Mouse (Mus musculus) layer of hippocampus, adult 6 months (tissue): ENCODE data around the gene Pdcl. TPM values are rescaled to one million over a fixed set of nuclear protein-coding genes. Genes with fewer than 3 reads are reported as not detected.

Experiments used
- long read RNA-seq, 2 experiments: library from polyadenylated mRNA; unstranded; transcript quantifications; one replicate each; pipeline ENCODE4 v2.0.0; 2019 to 2020
- polyA plus RNA-seq: library from polyadenylated mRNA; unstranded; fragments of <200 nt; fragmentation: Nextera tagmentation; gene quantifications from 2 replicates; pipeline ENCODE4 v1.2.3, GENCODE M21; 2021

Pdcl gene
- 14.1 and 17.3 TPM in 2 replicates for polyA plus RNA-seq
- long read RNA-seq, experiment 1, transcript Pdcl-201 (4 exons, 2,858 nt), result major isoform, 25 of 42 reads
- long read RNA-seq, experiment 1, partial matches to known transcripts, result 2 of 42 reads
- long read RNA-seq, experiment 1, other reads (novel, unspliced or antisense), result 9 of 42 reads
- long read RNA-seq, experiment 2, transcript Pdcl-204 (5 exons, 685 nt), result minor isoform, 6 of 164 reads
- long read RNA-seq, experiment 2, transcript Pdcl-202 (4 exons, 3,056 nt), result minor isoform, 9 of 164 reads
- long read RNA-seq, experiment 2, transcript Pdcl-201 (4 exons, 2,858 nt), result major isoform, 140 of 164 reads
- long read RNA-seq, experiment 2, partial matches to known transcripts, result 2 of 164 reads
- long read RNA-seq, experiment 2, other reads (novel, unspliced or antisense), result 6 of 164 reads

GRCm38 (mm10) chr2:37358633-37359540 lies at the start of gene Pdcl:
TSS of gene Pdcl (minus strand) at chr2:37359332.

GRCm38 (mm10) chr2:37326215-37326614 lies 32.9 kb downstream of the Pdcl start, which contains the start of gene Olfr368:
TSS of gene Olfr368 (plus strand) at chr2:37326515.

Other genes with a start within 250 kb of the Pdcl start
- not detected in 2 replicates for gene Olfr362, start 241.4 kb downstream of the Pdcl start, polyA plus RNA-seq
- gene Olfr364-ps1, start 220.0 kb downstream of the Pdcl start, polyA plus RNA-seq, result not detected in 2 replicates
- gene Olfr365, start 171.1 kb downstream of the Pdcl start, polyA plus RNA-seq, result not detected in 2 replicates
- not detected in 2 replicates for gene Olfr366, start 147.8 kb downstream of the Pdcl start, polyA plus RNA-seq
- gene Olfr368, start 32.8 kb downstream of the Pdcl start, polyA plus RNA-seq, result not detected in 2 replicates
- 7.4 and 8.0 TPM in 2 replicates for gene Rc3h2, start 63.6 kb upstream of the Pdcl start, polyA plus RNA-seq
- gene Zbtb26, start 83.8 kb upstream of the Pdcl start, polyA plus RNA-seq, result 3.1 and 3.9 TPM in 2 replicates
- 1.8 and 2.9 TPM in 2 replicates for gene Zbtb6, start 83.8 kb upstream of the Pdcl start, polyA plus RNA-seq
- 17.2 and 22.1 TPM in 2 replicates for gene Rabgap1, start 83.9 kb upstream of the Pdcl start, polyA plus RNA-seq
- 0.09 and 0.14 TPM in 2 replicates for gene Gpr21, start 157.0 kb upstream of the Pdcl start, polyA plus RNA-seq